Mouse (Mus musculus) cortical plate, adult 2 months (tissue): ENCODE measurements around the gene Fbxl17. TPM values are rescaled to one million over a fixed set of nuclear protein-coding genes. Genes with fewer than 3 reads are reported as not detected.

Experiments
- H3K27ac ChIP-seq: fragments of 200-500 bp; 2 replicates; pipeline ENCODE4 v1.5.1; 2012; ENCODE audit warnings: low read length, control low read depth, inconsistent platforms; ENCODE audit not compliant: insufficient read depth
- H3K4me1 ChIP-seq: fragments of 200-500 bp; 2 replicates; pipeline ENCODE4 v1.6.1; 2011; ENCODE audit warnings: low read length; ENCODE audit not compliant: control insufficient read depth, insufficient read depth
- H3K4me3 ChIP-seq: fragments of 200-500 bp; 2 replicates; pipeline ENCODE4 v1.5.1; 2011; ENCODE audit warnings: mild to moderate bottlenecking, low read length, control low read depth; ENCODE audit not compliant: insufficient read depth
- CTCF ChIP-seq: fragments of 200-500 bp; IDR thresholded peaks from 2 replicates; pipeline ENCODE4 v1.5.1; 2011; ENCODE audit warnings: mild to moderate bottlenecking, control low read depth, low read length; ENCODE audit not compliant: insufficient read depth; ENCODE audit errors: extremely low read depth
- POLR2A ChIP-seq: fragments of 200-500 bp; IDR thresholded peaks from 2 replicates; pipeline ENCODE4 v1.6.1; 2011; ENCODE audit warnings: mild to moderate bottlenecking, low read length, control low read depth; ENCODE audit not compliant: insufficient read depth; ENCODE audit errors: extremely low read depth
- polyA plus RNA-seq: library from polyadenylated mRNA; depleted of rRNA; stranded (reverse); fragments of >200 nt; gene quantifications from 2 replicates; pipeline ENCODE4 v1.2.3, GENCODE M21; 2012

The Fbxl17 gene
- polyA plus RNA-seq, 1 experiment = 28.9 TPM

DNA sequence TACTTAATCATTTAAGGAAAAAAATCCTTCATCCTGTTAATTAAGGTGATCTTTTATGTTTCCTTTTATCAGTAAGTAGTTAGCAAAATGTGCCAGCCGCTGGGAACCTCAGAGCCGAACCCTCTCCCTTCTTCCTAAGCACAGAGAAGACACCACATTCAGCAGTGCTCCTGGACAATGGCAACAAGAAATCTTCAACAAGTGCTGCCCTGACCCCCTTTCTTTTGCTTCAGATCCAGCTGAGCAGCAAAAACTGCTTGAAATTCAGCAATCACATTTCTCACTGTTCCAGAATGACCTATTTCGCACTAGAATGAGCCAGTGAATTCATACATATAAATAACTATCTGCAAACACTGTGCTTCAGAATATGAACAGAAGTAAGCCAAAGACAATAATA lies 205.8 kb downstream of the Fbxl17 start:
- Histone ChIP-seq H3K4me1 (no peaks in the 10 kb centered on the region; the same call in 1 of the 2 replicates), H3K4me3 (no peak overlapping the region), H3K27ac (no peak overlapping the region)
- TF ChIP-seq POLR2A (no peak), CTCF (no peak)

DNA sequence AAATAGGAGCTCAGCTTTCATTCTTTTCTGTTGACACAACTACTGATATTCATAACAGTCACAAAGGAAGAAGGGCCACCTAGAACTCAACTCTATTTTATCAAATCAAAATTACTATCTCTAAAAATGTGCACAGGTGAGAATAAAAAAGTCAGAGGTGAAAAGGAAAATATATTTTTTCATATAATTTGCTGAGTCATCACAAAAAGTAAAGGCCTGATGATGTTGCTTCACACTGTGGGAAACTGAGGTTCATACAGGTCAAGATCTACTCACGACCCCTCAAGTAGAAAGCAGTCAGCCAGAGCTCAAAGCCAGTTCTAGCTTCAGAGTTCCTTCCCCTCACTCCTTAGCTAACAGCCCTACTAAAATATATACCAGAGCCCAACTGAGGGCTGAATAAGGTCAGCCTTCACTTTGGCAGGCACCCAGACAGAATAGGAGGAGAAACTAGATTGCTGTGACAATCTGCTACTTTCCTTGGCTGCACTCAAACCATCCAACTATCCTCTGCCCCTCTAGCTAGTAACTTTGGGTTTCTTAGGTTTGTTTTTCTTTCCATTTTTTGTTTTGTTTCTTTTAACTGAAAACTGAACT lies 210.4 kb downstream of the Fbxl17 start:
- Histone ChIP-seq H3K27ac (no peak overlapping the region), H3K4me3 (no peak overlapping the region), H3K4me1 (peaks cover 4% of the 10 kb centered on the region; the same call in 1 of the 2 replicates)
- no peak for TF ChIP-seq CTCF
- TF ChIP-seq POLR2A = no peak

DNA sequence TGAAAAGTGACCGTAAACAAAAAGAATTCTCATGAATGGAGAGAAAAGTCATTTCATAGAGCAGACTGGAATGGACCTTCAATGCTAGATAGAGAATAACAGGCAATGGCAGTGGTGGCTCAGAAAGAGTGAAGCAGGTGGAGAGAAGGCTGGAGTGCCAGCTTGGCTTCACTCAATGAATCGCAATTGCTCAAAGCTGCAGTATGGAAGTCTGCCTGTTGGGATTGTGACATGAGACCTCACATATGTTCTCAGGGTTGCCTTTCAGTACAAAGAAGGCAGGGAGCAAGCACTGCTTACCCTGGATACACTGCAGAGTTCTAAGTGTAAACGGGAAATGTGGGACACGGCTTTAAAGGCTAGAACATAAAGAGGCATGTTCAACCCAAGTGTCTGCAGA lies 211.0 kb downstream of the Fbxl17 start:
- Histone ChIP-seq H3K4me3 (no peak overlapping the region), H3K4me1 (peaks cover 5% of the 10 kb centered on the region; the same call in 1 of the 2 replicates), H3K27ac (no peak overlapping the region)
- no peak for TF ChIP-seq CTCF
- TF ChIP-seq POLR2A = no peak

DNA sequence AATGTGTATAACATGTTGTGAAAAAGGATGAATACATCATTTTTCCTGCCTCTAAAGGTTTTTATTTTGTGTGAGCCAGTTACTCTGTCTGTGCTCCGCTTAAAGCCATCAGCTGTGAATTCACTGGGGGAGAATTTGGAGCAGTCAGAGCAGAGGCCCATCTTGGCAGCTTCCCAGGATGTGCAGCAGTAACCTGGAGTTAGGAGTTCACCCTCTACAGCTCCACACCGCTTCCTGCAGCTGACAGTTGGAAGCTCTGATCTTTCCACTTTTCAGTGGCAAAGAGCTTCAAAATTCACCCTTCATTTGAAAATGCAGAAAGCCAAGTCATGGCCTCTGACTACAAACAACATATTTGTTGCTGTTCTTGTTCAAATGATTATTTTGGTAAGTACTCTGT lies 212.4 kb downstream of the Fbxl17 start:
- no peak for TF ChIP-seq POLR2A
- no peak for TF ChIP-seq CTCF
- peaks cover 5% of the 10 kb centered on the region; the same call in 1 of the 2 replicates for H3K4me1 ChIP-seq
- no peak overlapping the region for H3K4me3 ChIP-seq
- no peak overlapping the region for H3K27ac ChIP-seq

DNA sequence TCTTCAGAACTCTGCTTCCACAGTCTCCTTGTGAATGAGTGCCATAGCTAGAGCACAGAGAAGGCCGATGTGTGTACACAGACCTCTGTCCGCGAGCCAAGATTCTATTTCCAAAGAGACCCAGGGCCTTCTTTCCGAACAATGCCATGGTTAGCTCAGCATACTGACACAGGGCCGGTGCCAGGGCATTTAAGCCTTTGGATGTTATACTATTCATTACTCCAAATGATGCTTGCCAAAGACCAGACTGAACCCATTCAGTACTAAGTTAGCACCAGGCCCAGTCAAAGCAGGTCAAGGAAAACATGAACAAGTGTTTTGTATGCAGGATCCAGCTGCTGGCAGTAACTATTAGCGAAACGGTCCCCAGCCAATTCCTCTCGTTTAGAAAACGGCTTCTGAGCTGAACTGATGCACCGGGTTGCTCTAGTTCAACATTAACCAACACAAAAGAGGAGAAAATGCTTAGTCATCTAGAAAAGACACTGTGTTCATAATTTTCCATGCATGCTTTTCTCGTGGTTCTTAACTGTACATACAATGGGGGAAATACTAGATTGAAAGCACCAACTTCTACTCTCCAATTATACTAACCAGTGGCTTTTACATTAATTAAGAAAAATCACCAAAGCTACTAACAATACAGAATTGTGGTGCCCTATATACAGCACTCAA lies 214.4 kb downstream of the Fbxl17 start:
- no peak overlapping the region for H3K27ac ChIP-seq
- TF ChIP-seq POLR2A (no peak), CTCF (no peak)
- H3K4me1 ChIP-seq = peaks cover 5% of the 10 kb centered on the region; the same call in 1 of the 2 replicates
- no peak overlapping the region for H3K4me3 ChIP-seq

DNA sequence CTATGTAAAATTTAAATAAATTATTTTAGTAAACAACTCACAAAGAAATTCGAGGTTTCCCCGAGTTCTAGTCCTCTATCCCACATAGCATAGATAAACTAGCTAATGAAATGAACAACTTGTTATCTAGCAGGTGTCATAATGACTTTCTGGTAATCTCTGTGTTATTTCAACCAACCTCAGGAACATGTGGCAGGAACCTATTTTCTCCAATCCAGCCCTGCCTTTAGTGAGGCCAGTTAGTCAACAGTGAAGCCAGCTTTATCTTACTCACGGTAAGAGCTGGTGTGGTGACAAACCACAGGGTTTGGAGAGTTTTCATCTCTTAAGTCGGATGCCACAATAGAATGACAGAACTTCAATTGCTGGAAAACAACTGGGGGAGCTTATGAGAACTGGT lies 215.7 kb downstream of the Fbxl17 start:
- TF ChIP-seq POLR2A (no peak), CTCF (no peak)
- Histone ChIP-seq H3K4me1 (peaks cover 5% of the 10 kb centered on the region; the same call in 1 of the 2 replicates), H3K4me3 (no peak overlapping the region), H3K27ac (no peak overlapping the region)

DNA sequence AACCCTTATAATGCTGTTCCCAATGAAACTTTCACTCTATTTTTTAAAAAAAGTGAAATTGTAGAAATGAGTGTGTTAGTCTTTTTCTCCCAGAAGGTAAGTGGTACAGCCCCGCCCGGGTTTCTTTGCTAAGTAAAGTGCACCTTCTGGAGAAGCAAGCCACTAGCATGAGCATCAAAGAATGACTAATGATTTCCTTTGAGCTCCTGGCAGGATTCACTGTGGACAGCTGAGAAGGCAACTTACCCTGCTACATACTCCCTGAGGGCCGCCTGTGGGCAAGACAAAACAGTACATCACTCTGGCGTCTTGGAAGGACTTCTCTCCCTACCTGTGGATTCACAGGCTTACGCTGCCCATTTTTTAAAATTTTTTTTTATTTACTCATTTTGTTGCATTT lies 217.8 kb downstream of the Fbxl17 start:
- Histone ChIP-seq H3K4me3 (no peak overlapping the region), H3K27ac (no peak overlapping the region), H3K4me1 (peaks cover 5% of the 10 kb centered on the region)
- TF ChIP-seq POLR2A (no peak), CTCF (no peak)

DNA sequence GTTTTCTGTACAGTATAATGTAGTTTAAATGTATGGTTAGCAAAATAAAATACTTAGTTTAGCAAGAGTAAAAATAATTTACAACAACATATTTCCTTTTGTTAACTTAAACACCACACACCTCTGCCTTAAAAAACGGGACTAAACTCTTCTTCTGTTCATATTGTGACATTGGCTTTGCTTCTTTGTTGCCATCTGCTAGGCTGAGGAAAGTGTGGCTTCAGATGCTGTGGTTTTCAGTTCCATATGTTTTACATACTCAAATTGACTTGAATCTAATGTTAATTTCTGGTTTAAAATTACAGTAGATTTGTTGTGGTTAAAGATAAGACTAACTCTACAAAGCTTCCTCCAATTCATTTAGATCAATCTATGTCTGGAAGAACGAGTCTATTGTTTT lies 218.8 kb downstream of the Fbxl17 start:
- no peak overlapping the region for H3K4me3 ChIP-seq
- H3K4me1 ChIP-seq = peaks cover 5% of the 10 kb centered on the region
- H3K27ac ChIP-seq = no peak overlapping the region
- TF ChIP-seq POLR2A = no peak
- TF ChIP-seq CTCF = no peak

DNA sequence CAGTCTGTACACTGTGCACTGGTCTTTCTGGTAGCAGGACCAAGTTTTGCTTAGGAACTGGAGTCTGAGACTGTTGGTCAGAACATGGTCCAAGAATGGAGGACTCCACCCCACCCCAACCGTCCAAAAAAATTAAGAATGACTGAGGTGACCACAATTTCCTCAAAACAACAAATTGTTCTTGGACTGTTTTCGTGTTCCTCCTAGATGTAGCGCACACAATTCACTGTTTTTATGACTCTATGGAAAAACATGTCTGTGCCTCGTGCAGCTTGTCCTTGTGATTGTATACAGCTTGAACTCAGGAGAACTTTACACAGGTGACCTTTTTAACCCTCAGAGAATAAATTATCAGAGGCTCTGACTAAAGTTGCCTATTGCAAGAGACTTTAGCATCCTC lies 220.7 kb downstream of the Fbxl17 start:
- no peak overlapping the region for H3K27ac ChIP-seq
- no peak for TF ChIP-seq POLR2A
- no peak for TF ChIP-seq CTCF
- peaks cover under 1% of the 10 kb centered on the region for H3K4me1 ChIP-seq

DNA sequence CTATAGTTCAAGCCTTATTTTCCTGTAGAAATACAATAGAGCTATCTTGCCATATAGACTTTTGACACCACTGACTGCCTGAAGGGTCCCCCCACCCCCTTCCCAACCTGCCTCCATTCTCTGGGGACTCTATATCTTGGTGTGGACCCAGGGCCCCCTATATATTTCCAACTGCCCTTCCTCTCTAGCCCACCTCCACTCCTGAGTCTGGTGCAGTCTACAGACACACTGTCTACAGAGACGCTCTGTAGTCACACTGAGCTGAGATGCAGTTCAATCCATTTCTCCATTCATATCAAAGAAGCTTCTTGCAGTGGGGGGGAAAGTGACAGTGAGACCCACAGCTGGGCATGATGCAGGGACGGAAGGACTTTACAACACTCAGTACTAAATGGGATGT lies 226.5 kb downstream of the Fbxl17 start:
- no peak for TF ChIP-seq CTCF
- no peak for TF ChIP-seq POLR2A
- no peak overlapping the region for H3K4me3 ChIP-seq
- H3K27ac ChIP-seq = no peak overlapping the region
- no peaks in the 10 kb centered on the region; the same call in 1 of the 2 replicates for H3K4me1 ChIP-seq

More for the DNA sequence above, 220.7 kb downstream of the Fbxl17 start:
- no peak overlapping the region for H3K4me3 ChIP-seq
